Mouse (Mus musculus): ENCODE measurements around the gene Ptcd1.

DNA sequence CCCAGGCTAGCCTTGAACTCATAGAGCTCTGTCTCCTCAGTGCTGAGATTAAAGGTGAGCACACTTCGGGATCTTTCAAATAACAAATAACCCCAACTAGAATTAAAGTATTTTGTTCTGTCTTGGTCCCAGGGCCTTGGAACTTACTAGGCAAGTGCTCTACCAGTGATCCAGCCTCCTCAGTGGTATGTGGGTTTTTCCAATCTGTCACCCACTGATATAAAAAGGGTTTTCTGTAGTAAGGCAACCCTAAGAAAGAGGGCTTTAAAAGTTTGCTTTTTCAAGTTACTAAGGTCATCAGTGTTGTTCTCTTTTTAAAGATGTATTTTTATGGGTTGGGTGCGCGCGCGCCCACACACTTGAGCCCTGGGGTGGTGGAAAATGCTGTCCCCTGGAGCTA lies 51.2 kb downstream of the Ptcd1 start:
- no peak for TF ChIP-seq CTCF (IDR thresholded peaks at IDR 0.05; ENCODE audit: low read depth)
- no peak for TF ChIP-seq EP300 (IDR thresholded peaks at IDR 0.05; ENCODE audit: low read depth)
